Mouse (Mus musculus): ENCODE measurements around the gene Ubc. TPM values are rescaled to one million over a fixed set of nuclear protein-coding genes. Genes with fewer than 3 reads are reported as not detected.

The Ubc gene
- polyA plus RNA-seq, 1 experiment = 127 TPM

- TF ChIP-seq FLI1 (IDR thresholded peaks at IDR 0.05; ENCODE audit: low read length) = no peak
- TF ChIP-seq GATA1 (IDR thresholded peaks at IDR 0.05; ENCODE audit: borderline replicate concordance, low read length) = no peak
- Histone ChIP-seq H3K9me3 (peaks cover 16% of the 10 kb centered on the region), H3K4me3 (replicated peaks) (no peak overlapping the region), H3K27me3 (replicated peaks) (peaks cover 32% of the 10 kb centered on the region), H3K4me1 (peaks cover 63% of the 10 kb centered on the region), H3K36me3 (replicated peaks; ENCODE audit: low read length) (no peaks in the 10 kb centered on the region)
Measured at GRCm38 (mm10) chr5:125351939-125352338, 38.1 kb downstream of the Ubc start.

GRCm38 (mm10) chr5:125351057-125351456 is 38.9 kb downstream of the Ubc start:
- peaks cover 70% of the 10 kb centered on the region for H3K4me1 ChIP-seq
- TF ChIP-seq GATA1 (IDR thresholded peaks at IDR 0.05; ENCODE audit: borderline replicate concordance, low read length) = no peak
- no peak for TF ChIP-seq FLI1 (IDR thresholded peaks at IDR 0.05; ENCODE audit: low read length)
- peaks cover 13% of the 10 kb centered on the region for H3K9me3 ChIP-seq
- peaks cover 29% of the 10 kb centered on the region for H3K27me3 ChIP-seq (replicated peaks)
- peak overlapping the region; percentile 11 for H3K4me3 ChIP-seq (replicated peaks)
- no peaks in the 10 kb centered on the region for H3K36me3 ChIP-seq (replicated peaks; ENCODE audit: low read length)

GRCm38 (mm10) chr5:125349391-125349790 is 40.6 kb downstream of the Ubc start:
- TF ChIP-seq GATA1 (IDR thresholded peaks at IDR 0.05; ENCODE audit: borderline replicate concordance, low read length) (no peak), FLI1 (IDR thresholded peaks at IDR 0.05; ENCODE audit: low read length) (no peak)
- H3K36me3 ChIP-seq (replicated peaks; ENCODE audit: low read length) = peaks cover 3% of the 10 kb centered on the region

GRCm38 (mm10) chr5:125348487-125348886 is 41.5 kb downstream of the Ubc start:
- no peak for TF ChIP-seq FLI1 (IDR thresholded peaks at IDR 0.05; ENCODE audit: low read length)
- peaks cover 15% of the 10 kb centered on the region for H3K9me3 ChIP-seq
- no peak overlapping the region for H3K4me3 ChIP-seq (replicated peaks)
- peaks cover 10% of the 10 kb centered on the region for H3K27me3 ChIP-seq (replicated peaks)
- H3K4me1 ChIP-seq = peaks cover 82% of the 10 kb centered on the region
- peaks cover 8% of the 10 kb centered on the region for H3K36me3 ChIP-seq (replicated peaks; ENCODE audit: low read length)

More at GRCm38 (mm10) chr5:125349391-125349790, 40.6 kb downstream of the Ubc start:
- peaks cover 17% of the 10 kb centered on the region for H3K9me3 ChIP-seq
- peaks cover 13% of the 10 kb centered on the region for H3K27me3 ChIP-seq (replicated peaks)
- peak overlapping the region; percentile 4 for H3K4me3 ChIP-seq (replicated peaks)
- peaks cover 76% of the 10 kb centered on the region for H3K4me1 ChIP-seq

- Histone ChIP-seq H3K36me3 (replicated peaks; ENCODE audit: low read length) (peaks cover 8% of the 10 kb centered on the region), H3K9me3 (peaks cover 10% of the 10 kb centered on the region), H3K4me1 (peaks cover 85% of the 10 kb centered on the region), H3K27me3 (replicated peaks) (peaks cover 10% of the 10 kb centered on the region), H3K4me3 (replicated peaks) (peak overlapping the region; percentile 16)
- TF ChIP-seq GATA1 (IDR thresholded peaks at IDR 0.05; ENCODE audit: borderline replicate concordance, low read length) (no peak), FLI1 (IDR thresholded peaks at IDR 0.05; ENCODE audit: low read length) (no peak)
Measured at GRCm38 (mm10) chr5:125348067-125348466, 41.9 kb downstream of the Ubc start.

GRCm38 (mm10) chr5:125344296-125344695 is 45.7 kb downstream of the Ubc start:
- peaks cover 6% of the 10 kb centered on the region for H3K9me3 ChIP-seq

GRCm38 (mm10) chr5:125341459-125342090 is 48.4 kb downstream of the Ubc start:
- TF ChIP-seq GATA1 (IDR thresholded peaks at IDR 0.05; ENCODE audit: borderline replicate concordance, low read length) (no peak), FLI1 (IDR thresholded peaks at IDR 0.05; ENCODE audit: low read length) (no peak)
- H3K36me3 ChIP-seq (replicated peaks; ENCODE audit: low read length) = peaks cover 24% of the 10 kb centered on the region
- no peaks in the 10 kb centered on the region for H3K27me3 ChIP-seq (replicated peaks)
- peak overlapping the region; percentile 100 for H3K4me3 ChIP-seq (replicated peaks)
- peaks cover 84% of the 10 kb centered on the region for H3K4me1 ChIP-seq
- peaks cover 6% of the 10 kb centered on the region for H3K9me3 ChIP-seq

More at GRCm38 (mm10) chr5:125344296-125344695, 45.7 kb downstream of the Ubc start:
- Histone ChIP-seq H3K4me3 (replicated peaks) (no peak overlapping the region), H3K36me3 (replicated peaks; ENCODE audit: low read length) (peaks cover 8% of the 10 kb centered on the region), H3K27me3 (replicated peaks) (peaks cover 2% of the 10 kb centered on the region), H3K4me1 (peaks cover 78% of the 10 kb centered on the region)
- no peak for TF ChIP-seq GATA1 (IDR thresholded peaks at IDR 0.05; ENCODE audit: borderline replicate concordance, low read length)
- TF ChIP-seq FLI1 (IDR thresholded peaks at IDR 0.05; ENCODE audit: low read length) = no peak

GRCm38 (mm10) chr5:125340547-125341262 is 49.3 kb downstream of the Ubc start, which contains the start of gene Scarb1:
TSS of gene Scarb1 (minus strand) at chr5:125341094.
- Histone ChIP-seq H3K4me1 (peaks cover 84% of the 10 kb centered on the region), H3K9me3 (peaks cover 6% of the 10 kb centered on the region), H3K36me3 (replicated peaks; ENCODE audit: low read length) (peaks cover 33% of the 10 kb centered on the region), H3K4me3 (replicated peaks) (peak within 1 kb of the TSS; percentile 100), H3K27me3 (replicated peaks) (no peaks in the 10 kb centered on the region)
- no peak for TF ChIP-seq FLI1 (IDR thresholded peaks at IDR 0.05; ENCODE audit: low read length)
- TF ChIP-seq GATA1 (IDR thresholded peaks at IDR 0.05; ENCODE audit: borderline replicate concordance, low read length) = no peak

- peaks cover 6% of the 10 kb centered on the region for H3K9me3 ChIP-seq
- H3K4me1 ChIP-seq = peaks cover 82% of the 10 kb centered on the region
- no peaks in the 10 kb centered on the region for H3K27me3 ChIP-seq (replicated peaks)
- peaks cover 37% of the 10 kb centered on the region for H3K36me3 ChIP-seq (replicated peaks; ENCODE audit: low read length)
- peak overlapping the region; percentile 100 for H3K4me3 ChIP-seq (replicated peaks)
- TF ChIP-seq FLI1 (IDR thresholded peaks at IDR 0.05; ENCODE audit: low read length) = no peak
- no peak for TF ChIP-seq GATA1 (IDR thresholded peaks at IDR 0.05; ENCODE audit: borderline replicate concordance, low read length)
Measured at GRCm38 (mm10) chr5:125339851-125340531, 50.0 kb downstream of the Ubc start.

All from megakaryocyte, embryonic 14.5 days (primary cell).